Mouse (Mus musculus): ENCODE data around the gene Tnfaip8l1.

- TF ChIP-seq POLR2A (IDR thresholded peaks at IDR 0.05; ENCODE audit: borderline replicate concordance, insufficient read depth, low read length), result no peak
- no peak for TF ChIP-seq CTCF (IDR thresholded peaks at IDR 0.05; ENCODE audit: borderline replicate concordance, insufficient read depth, low read depth, low read length)
Observed at GRCm38 (mm10) chr17:56163523-56164102, 1.3 kb downstream of the Tnfaip8l1 start.

Measured in cerebellum, adult 2 months (tissue).